Mouse (Mus musculus) kidney, embryonic 16.5 days (tissue): ENCODE results near the gene Tmcc1. TPM values are rescaled to one million over a fixed set of nuclear protein-coding genes. Genes with fewer than 3 reads are reported as not detected.
"Not testable (repeated sequence)": the region's sequence is repeated elsewhere in the genome, so short reads cannot be mapped to it uniquely, and the experiment has no call there.

ENCODE experiments used
- ATAC-seq: fragments of 200-750 bp; cut with Nextera tagmentation; 2 replicates; pipeline ENCODE4 v1.8.0; 2017; ENCODE audit warnings: moderate TSS enrichment; ENCODE audit not compliant: low FRiP score, low TSS enrichment
- H3K27ac ChIP-seq: fragments of 300-500 bp; sonication (generic); 2 replicates; pipeline ENCODE4 v1.5.1; 2014; ENCODE audit warnings: low read length
- H3K27me3 ChIP-seq: fragments of 300-500 bp; sonication (generic); 2 replicates; pipeline ENCODE4 v1.6.1; 2014; ENCODE audit warnings: low read length, control low read depth, mixed read lengths; ENCODE audit not compliant: insufficient read depth
- H3K36me3 ChIP-seq: fragments of 300-500 bp; sonication (generic); 2 replicates; pipeline ENCODE4 v1.6.1; 2014; ENCODE audit warnings: low read length, control low read depth, mixed read lengths; ENCODE audit not compliant: insufficient read depth
- H3K4me1 ChIP-seq: fragments of 300-500 bp; sonication (generic); 2 replicates; pipeline ENCODE4 v1.6.1; 2014; ENCODE audit warnings: low read length, control low read depth, mixed read lengths; ENCODE audit not compliant: insufficient read depth
- H3K4me2 ChIP-seq: fragments of 300-500 bp; sonication (generic); replicated peaks from 2 replicates; pipeline ENCODE4 v1.6.1; 2014; ENCODE audit warnings: low read depth, low read length
- H3K4me3 ChIP-seq: fragments of 300-500 bp; sonication (generic); 2 replicates; pipeline ENCODE4 v1.5.1; 2014; ENCODE audit warnings: mild to moderate bottlenecking, low read length
- H3K9ac ChIP-seq: fragments of 300-500 bp; sonication (generic); replicated peaks from 2 replicates; pipeline ENCODE4 v1.6.1; 2014; ENCODE audit warnings: low read length
- H3K9me3 ChIP-seq: fragments of 300-500 bp; sonication (generic); 2 replicates; pipeline ENCODE4 v1.6.1; 2016; ENCODE audit warnings: low read length, control low read depth
- WGBS: fragments of 180-500 bp; shearing (Covaris S2); extraction: QIAGEN DNeasy Blood & Tissue Kit; methylation state at CpG from one replicate; pipeline ENCODE4 v1.1.7; 2014; 5-methylcytosine and 5-hydroxymethylcytosine counted together
- polyA plus RNA-seq: library from polyadenylated mRNA; unstranded; fragments of >200 nt; fragmentation: Nextera tagmentation; extraction: Ambion mirVana; gene quantifications from 2 replicates; pipeline ENCODE4 v1.2.1, GENCODE M21; 2015

The Tmcc1 gene
- polyA plus RNA-seq, 1 experiment from 2014 or later = 10.6 TPM

GRCm38 (mm10) chr6:116070558-116070957 lies 122.7 kb downstream of the Tmcc1 start:
- Histone ChIP-seq H3K4me3 (no peak overlapping the region), H3K9ac (no peak overlapping the region), H3K9me3 (no peaks in the 10 kb centered on the region), H3K27ac (no peak overlapping the region), H3K27me3 (no peaks in the 10 kb centered on the region), H3K4me2 (no peak overlapping the region), H3K4me1 (peaks cover 15% of the 10 kb centered on the region), H3K36me3 (no peaks in the 10 kb centered on the region)
- WGBS = 91% methylated on average over 3 of the region's 3 CpGs
- ATAC-seq = no peak

GRCm38 (mm10) chr6:116063516-116063915 lies 129.8 kb downstream of the Tmcc1 start:
- H3K4me1 ChIP-seq = 0 out of 2 replicates have a peak, but pooled peaks cover 1% of the 10 kb centered on the region
- WGBS = 80% methylated on average over 1 of the region's 1 CpGs
- H3K4me2 ChIP-seq = no peak overlapping the region
- ATAC-seq = no peak
- no peak overlapping the region for H3K27ac ChIP-seq
- H3K9ac ChIP-seq = no peak overlapping the region
- no peaks in the 10 kb centered on the region for H3K36me3 ChIP-seq
- no peaks in the 10 kb centered on the region for H3K27me3 ChIP-seq
- no peak overlapping the region for H3K4me3 ChIP-seq
- H3K9me3 ChIP-seq = no peaks in the 10 kb centered on the region

GRCm38 (mm10) chr6:116059542-116059941 lies 133.7 kb downstream of the Tmcc1 start:
- H3K27me3 ChIP-seq, H3K9me3 ChIP-seq, H3K27ac ChIP-seq, H3K4me1 ChIP-seq, ATAC-seq, H3K9ac ChIP-seq, H3K4me2 ChIP-seq, H3K4me3 ChIP-seq, H3K36me3 ChIP-seq: not testable (repeated sequence)

GRCm38 (mm10) chr6:116058541-116059300 lies 134.6 kb downstream of the Tmcc1 start:
- Histone ChIP-seq H3K27me3 (no peaks in the 10 kb centered on the region), H3K4me1 (peaks cover 8% of the 10 kb centered on the region; the same call in 1 of the 2 replicates), H3K36me3 (no peaks in the 10 kb centered on the region), H3K9me3 (no peaks in the 10 kb centered on the region), H3K9ac (no peak overlapping the region), H3K4me2 (no peak overlapping the region), H3K4me3 (no peak overlapping the region), H3K27ac (no peak overlapping the region)
- no peak for ATAC-seq
- 71% methylated on average over 3 of the region's 3 CpGs for WGBS

- H3K36me3 ChIP-seq = no peaks in the 10 kb centered on the region
- no peaks in the 10 kb centered on the region for H3K27me3 ChIP-seq
- H3K27ac ChIP-seq = no peak overlapping the region
- no peak for ATAC-seq
- 0 out of 2 replicates have a peak overlapping the region, but pooled peaks have one; percentile 26 for H3K4me2 ChIP-seq
- peaks cover 8% of the 10 kb centered on the region; the same call in 1 of the 2 replicates for H3K4me1 ChIP-seq
- H3K9ac ChIP-seq = no peak overlapping the region
- no peak overlapping the region for H3K4me3 ChIP-seq
- H3K9me3 ChIP-seq = no peaks in the 10 kb centered on the region
- WGBS = 35% methylated on average over 13 of the region's 13 CpGs
Measured at GRCm38 (mm10) chr6:116056676-116057264, 136.5 kb downstream of the Tmcc1 start.

GRCm38 (mm10) chr6:116055766-116056165 lies 137.5 kb downstream of the Tmcc1 start:
- ATAC-seq = no peak
- no peak overlapping the region for H3K4me3 ChIP-seq
- no peak overlapping the region for H3K27ac ChIP-seq
- no peak overlapping the region for H3K4me2 ChIP-seq
- no peaks in the 10 kb centered on the region for H3K27me3 ChIP-seq
- WGBS = 90% methylated on average over 2 of the region's 2 CpGs
- H3K9ac ChIP-seq = no peak overlapping the region
- no peaks in the 10 kb centered on the region for H3K9me3 ChIP-seq
- peaks cover 8% of the 10 kb centered on the region; the same call in 1 of the 2 replicates for H3K4me1 ChIP-seq
- H3K36me3 ChIP-seq = no peaks in the 10 kb centered on the region

GRCm38 (mm10) chr6:116055001-116055471 lies 138.2 kb downstream of the Tmcc1 start:
- WGBS = 93% methylated on average over 1 of the region's 1 CpGs

GRCm38 (mm10) chr6:116047896-116048295 lies 145.4 kb downstream of the Tmcc1 start:
- Histone ChIP-seq H3K4me2 (no peak overlapping the region), H3K9me3 (peaks cover under 1% of the 10 kb centered on the region), H3K36me3 (peaks cover 2% of the 10 kb centered on the region; the same call in 1 of the 2 replicates), H3K27me3 (no peaks in the 10 kb centered on the region), H3K27ac (no peak overlapping the region), H3K4me1 (no peaks in the 10 kb centered on the region; the same call in 1 of the 2 replicates), H3K9ac (no peak overlapping the region), H3K4me3 (no peak overlapping the region)
- no peak for ATAC-seq
- 37% methylated on average over 1 of the region's 1 CpGs for WGBS

More at GRCm38 (mm10) chr6:116055001-116055471, 138.2 kb downstream of the Tmcc1 start:
- Histone ChIP-seq H3K9ac (no peak overlapping the region), H3K27ac (no peak overlapping the region), H3K4me2 (no peak overlapping the region), H3K27me3 (no peaks in the 10 kb centered on the region), H3K9me3 (no peaks in the 10 kb centered on the region), H3K36me3 (no peaks in the 10 kb centered on the region), H3K4me1 (peaks cover 8% of the 10 kb centered on the region; the same call in 1 of the 2 replicates), H3K4me3 (no peak overlapping the region)
- ATAC-seq = no peak

GRCm38 (mm10) chr6:116047366-116047765 lies 145.9 kb downstream of the Tmcc1 start:
- Histone ChIP-seq H3K4me3 (no peak overlapping the region), H3K4me2 (no peak overlapping the region), H3K9ac (no peak overlapping the region), H3K9me3 (peaks cover 4% of the 10 kb centered on the region), H3K36me3 (peaks cover 7% of the 10 kb centered on the region; the same call in 1 of the 2 replicates), H3K4me1 (no peaks in the 10 kb centered on the region; the same call in 1 of the 2 replicates), H3K27me3 (no peaks in the 10 kb centered on the region), H3K27ac (no peak overlapping the region)
- ATAC-seq = no peak
- 68% methylated on average over 3 of the region's 3 CpGs for WGBS

- peaks cover 4% of the 10 kb centered on the region for H3K9me3 ChIP-seq
- H3K4me3 ChIP-seq = no peak overlapping the region
- no peak overlapping the region for H3K4me2 ChIP-seq
- no peaks in the 10 kb centered on the region for H3K27me3 ChIP-seq
- H3K4me1 ChIP-seq = no peaks in the 10 kb centered on the region; the same call in 1 of the 2 replicates
- no peak for ATAC-seq
- peaks cover 7% of the 10 kb centered on the region; the same call in 1 of the 2 replicates for H3K36me3 ChIP-seq
- H3K9ac ChIP-seq = no peak overlapping the region
- no peak overlapping the region for H3K27ac ChIP-seq
- 80% methylated on average over 2 of the region's 2 CpGs for WGBS
Measured at GRCm38 (mm10) chr6:116044039-116044438, 149.2 kb downstream of the Tmcc1 start.
